Mouse (Mus musculus) brain, embryonic 14.5 days (tissue): ENCODE measurements around the gene Fgr.

Experiments used
- CTCF ChIP-seq: fragments of 200-500 bp; IDR thresholded peaks from 2 replicates; pipeline ENCODE4 v1.5.1; 2012; ENCODE audit warnings: inconsistent platforms, mild to moderate bottlenecking, moderate library complexity, borderline replicate concordance; ENCODE audit not compliant: insufficient read depth, insufficient read length; ENCODE audit errors: extremely low read depth
- POLR2A ChIP-seq: fragments of 200-500 bp; IDR thresholded peaks from 2 replicates; pipeline ENCODE4 v1.6.1; 2012; ENCODE audit warnings: mild to moderate bottlenecking, inconsistent platforms, borderline replicate concordance; ENCODE audit not compliant: poor library complexity, insufficient read depth, insufficient read length, severe bottlenecking; ENCODE audit errors: extremely low read depth

- TF ChIP-seq CTCF (no peak), POLR2A (no peak)
Measured at GRCm38 (mm10) chr4:133040241-133040904, 66.5 kb downstream of the Fgr start.
